Mouse (Mus musculus) C2C12 (cell line): ENCODE data around the gene Hist1h4a.

Experiments used
- CEBPB ChIP-seq: IDR thresholded peaks from one replicate; pipeline ENCODE4 v1.6.1; 2011; ENCODE audit warnings: low read depth, mild to moderate bottlenecking, control low read depth, moderate library complexity
- CTCF ChIP-seq: IDR thresholded peaks from one replicate; pipeline ENCODE4 v1.5.1; 2011; ENCODE audit not compliant: control insufficient read depth, insufficient read depth, insufficient read length
- FOSL1 ChIP-seq: IDR thresholded peaks from one replicate; pipeline ENCODE4 v1.8.0; 2011; ENCODE audit warnings: mild to moderate bottlenecking, low read length; ENCODE audit not compliant: poor library complexity, insufficient read depth, severe bottlenecking
- MAX ChIP-seq: IDR thresholded peaks from one replicate; pipeline ENCODE4 v1.6.1; 2011; ENCODE audit warnings: mild to moderate bottlenecking, control low read depth
- MYOD1 ChIP-seq: IDR thresholded peaks from one replicate; pipeline ENCODE4 v1.6.1; 2011; ENCODE audit warnings: low read depth; ENCODE audit not compliant: control insufficient read depth, insufficient read length
- MYOG ChIP-seq: IDR thresholded peaks from one replicate; pipeline ENCODE4 v1.6.1; 2011; ENCODE audit not compliant: control insufficient read depth, insufficient read length; ENCODE audit errors: extremely low read depth
- USF1 ChIP-seq: IDR thresholded peaks from one replicate; pipeline ENCODE4 v1.6.1; 2011; ENCODE audit warnings: low read depth, mild to moderate bottlenecking, control low read depth, moderate library complexity

GRCm38 (mm10) chr13:23739922-23740252 is 21.1 kb downstream of the Hist1h4a start:
- TF ChIP-seq CTCF (no peak), MYOG (no peak), CEBPB (no peak), USF1 (no peak), MAX (no peak), MYOD1 (no peak), FOSL1 (no peak)
